Mouse (Mus musculus): Measurements from ENCODE around the gene Olfr267.

GRCm38 (mm10) chr4:58745583-58746222, 41.8 kb downstream of the Olfr267 start:
- no peak for TF ChIP-seq EP300 (IDR thresholded peaks at IDR 0.05; ENCODE audit: low read depth)
- no peak for TF ChIP-seq CTCF (IDR thresholded peaks at IDR 0.05; ENCODE audit: low read depth)
